9 mouse cellular contexts compared by ENCODE assay signal in the genomic region with DNA sequence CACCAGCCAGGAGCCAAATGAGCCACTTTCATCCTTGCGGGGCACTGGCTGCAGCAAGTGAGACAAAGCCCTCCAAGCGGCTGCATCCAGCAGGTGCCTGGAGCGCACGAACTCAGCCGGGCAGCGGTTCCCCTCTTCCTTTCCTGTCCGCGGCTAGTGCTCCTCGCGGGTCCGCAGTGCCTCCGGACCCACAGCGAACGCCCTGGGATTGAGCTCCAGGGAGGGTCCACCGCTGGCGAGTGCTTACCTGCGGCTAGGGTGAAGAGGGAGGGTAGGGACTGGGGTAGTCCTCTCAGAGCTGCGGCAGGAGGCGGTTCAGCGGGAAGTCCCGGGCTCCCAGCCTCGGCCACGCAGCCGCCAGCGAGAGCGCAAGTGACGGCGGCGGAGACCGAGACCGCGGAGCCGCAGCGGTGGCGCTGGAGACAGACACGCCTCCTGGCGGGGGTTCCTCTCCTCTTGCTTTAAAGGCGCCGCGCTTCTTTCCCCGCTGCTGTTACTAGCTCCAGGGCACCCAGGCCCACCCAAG. TPM values are rescaled to one million over a fixed set of nuclear protein-coding genes. Genes with fewer than 3 reads are reported as not detected.
DNase-seq lines count a peak whose midpoint lies in the region; ATAC-seq and TF ChIP-seq lines count a peak whose summit lies in the region.
"Had no signal": no experiment of that assay in that cellular context is flagged by ENCODE, and none has a peak within 500 bp of the region (broad histone marks: within the 10 kb centered on the region; RNA-seq: fewer than 3 reads in every experiment).

A gene (minus strand): TSS at position 386 of the 526 bp plus-strand sequence.

- peak within 1 kb of the TSS; percentile 47 for H3K4me3 ChIP-seq in lung, adult 2 months (replicated peaks; ENCODE audit: extremely low read depth, low read depth, low read length)
- peak within 1 kb of the TSS; percentile 60 for H3K4me3 ChIP-seq in kidney, embryonic 15.5 days (replicated peaks)
- peak within 1 kb of the TSS; percentile 50 for H3K4me3 ChIP-seq in liver, embryonic 11.5 days (ENCODE audit: low read depth, low read length)

- TF ChIP-seq POLR2A in lung, adult 2 months (IDR thresholded peaks at IDR 0.05; ENCODE audit: borderline replicate concordance, extremely low read depth, low read depth, low read length): no peak

- peak within 1 kb of the TSS; percentile 94 for H3K4me2 ChIP-seq in kidney, embryonic 15.5 days
- H3K4me2 ChIP-seq in liver, embryonic 11.5 days: peak within 1 kb of the TSS; percentile 72

- H3K27me3 ChIP-seq in kidney, embryonic 15.5 days: peaks cover 37% of the 10 kb centered on the region
- H3K27me3 ChIP-seq in liver, embryonic 11.5 days (replicated peaks; ENCODE audit: control insufficient read depth, insufficient read depth, low read length): peaks cover 14% of the 10 kb centered on the region

- ATAC-seq in kidney, embryonic 15.5 days (replicated peaks; ENCODE audit: low FRiP score): peak; percentile 94
- peak; percentile 49 for ATAC-seq in liver, embryonic 11.5 days (replicated peaks; ENCODE audit: low FRiP score)
- no peak for ATAC-seq in monocyte, adult 5-6 weeks (replicated peaks; ENCODE audit: insufficient number of reproducible peaks, low FRiP score, low TSS enrichment, poor library complexity, severe bottlenecking)

- no peaks in the 10 kb centered on the region for H3K36me3 ChIP-seq in kidney, embryonic 15.5 days
- H3K36me3 ChIP-seq in liver, embryonic 11.5 days (ENCODE audit: control insufficient read depth, insufficient read depth, low read length): no peaks in the 10 kb centered on the region

- TF ChIP-seq CTCF in lung, adult 2 months (IDR thresholded peaks at IDR 0.05; ENCODE audit: insufficient read depth, low read length): no peak

- no peaks in the 10 kb centered on the region; the same call in 1 of the 2 replicates for H3K4me1 ChIP-seq in lung, adult 2 months (ENCODE audit: control insufficient read depth, insufficient read depth, low read length)
- H3K4me1 ChIP-seq in kidney, embryonic 15.5 days: peaks cover 11% of the 10 kb centered on the region
- H3K4me1 ChIP-seq in liver, embryonic 11.5 days (replicated peaks; ENCODE audit: control insufficient read depth, insufficient read depth, low read length): no peaks in the 10 kb centered on the region

- H3K9ac ChIP-seq in kidney, embryonic 15.5 days: peak within 1 kb of the TSS; percentile 41
- H3K9ac ChIP-seq in liver, embryonic 11.5 days (ENCODE audit: low read depth, low read length): no peak within 1 kb of the TSS

- under 1% methylated on average over 41 of the region's 41 CpGs for whole genome bisulfite sequencing in lung, adult 2 months
- WGBS in kidney, embryonic 15.5 days: under 1% methylated on average over 30 of the region's 41 CpGs
- 1% methylated on average over 41 of the region's 41 CpGs for WGBS in liver, embryonic 11.5 days

- no peak for DNase-seq in lung, adult 2 months
- no peak for DNase-seq in lung, adult 18-20 months
- peak; percentile 69 to 82 for DNase-seq in cerebellum, postnatal 4 days (ENCODE audit: low spot score in 2 of 2)
- DNase-seq in gastrocnemius, postnatal 25 days: peak; percentile 13
- DNase-seq in liver, embryonic 11.5 days (ENCODE audit: low spot score): peak; percentile 60
- peak; percentile 36 for DNase-seq in ovary, postnatal 14 days (ENCODE audit: low spot score)

- H3K27ac ChIP-seq in kidney, embryonic 15.5 days: no peak within 1 kb of the TSS
- no peak within 1 kb of the TSS for H3K27ac ChIP-seq in liver, embryonic 11.5 days (ENCODE audit: low read depth, low read length)

- no peaks in the 10 kb centered on the region for H3K9me3 ChIP-seq in kidney, embryonic 15.5 days (replicated peaks)
- H3K9me3 ChIP-seq in liver, embryonic 11.5 days (ENCODE audit: control insufficient read depth, low read length): no peaks in the 10 kb centered on the region

RNA-seq across cellular contexts. Expression of the gene that starts here (rescaled TPM):
- 0.15 and 0.54 TPM in 2 replicates for polyA plus RNA-seq in lung, adult 2 months (2012; rRNA removed)
- total RNA-seq in gastrocnemius, postnatal 25 days (2021): under 1 TPM; 0.10 to 0.48 TPM
- polyA plus RNA-seq in kidney, embryonic 15.5 days (2015; fragmentation: Nextera tagmentation; extraction: Ambion mirVana): 3.6 and 4.9 TPM in 2 replicates
- 0.53 TPM in 2 replicates for polyA plus RNA-seq in liver, embryonic 11.5 days (2014; fragmentation: Nextera tagmentation; extraction: Ambion mirVana)
- under 0.01 TPM in 1 of 3 replicates, not detected in the others for total RNA-seq in monocyte, adult 5-6 weeks (2017)
- total RNA-seq: neutrophil, adult 5-6 weeks had no signal

Comparison
In these comparisons a context has a peak if more than half of its experiments do, and no peak if none do; other contexts are left out.
1. Peak in DNase-seq in gastrocnemius, postnatal 25 days; RNA of the gene not detected or under 1 TPM.
2. Peak in DNase-seq, ATAC-seq, H3K4me3 ChIP-seq and H3K4me2 ChIP-seq in liver, embryonic 11.5 days; RNA of the gene not detected or under 1 TPM.
3. DNase-seq: peak in cerebellum, postnatal 4 days (2 of 2) and ovary, postnatal 14 days (single experiment); none in lung, adult 2 months (single experiment) and lung, adult 18-20 months (0 of 2).
4. Peak in every context shown above with its lines, with median percentiles within 50 percentile points of each other: H3K4me3 ChIP-seq.